10 mouse cellular contexts compared by ENCODE assay signal in the genomic region with DNA sequence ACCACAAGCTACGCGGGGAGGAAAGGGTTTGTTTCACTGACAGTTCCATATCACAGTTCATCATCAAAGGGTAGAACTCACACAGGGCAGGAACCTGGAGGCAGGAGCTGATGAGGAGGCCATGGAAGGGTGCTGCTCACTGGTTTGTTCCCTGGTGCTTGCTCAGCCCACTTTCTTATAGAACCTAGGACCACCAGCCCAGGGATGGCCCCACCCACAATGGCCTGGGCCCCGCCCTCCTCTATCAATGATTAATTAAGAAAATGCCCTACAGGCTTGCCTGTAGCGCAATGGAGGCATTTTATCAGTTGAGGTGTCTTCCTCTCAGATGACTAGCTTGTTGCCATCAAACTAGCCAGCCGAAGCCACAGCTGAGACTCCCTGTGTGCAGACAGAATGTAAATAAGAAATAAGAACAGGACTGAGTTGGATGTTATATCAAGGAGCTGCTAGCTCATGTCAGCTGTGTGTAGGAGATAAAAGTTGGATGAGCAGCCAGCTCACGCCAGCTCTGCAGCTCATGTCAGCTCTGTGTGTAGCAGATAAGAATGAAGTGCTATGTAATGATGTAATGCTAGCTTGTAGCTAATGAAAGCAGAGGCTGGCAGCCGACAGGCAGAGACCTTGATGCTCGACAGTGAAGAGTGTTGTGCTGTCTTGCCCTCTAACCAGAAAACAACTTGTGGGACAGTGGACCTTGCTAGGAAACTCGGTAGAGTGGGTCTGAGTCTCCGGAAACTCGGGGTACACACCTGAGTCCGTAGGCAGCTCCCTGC.
DNase-seq lines count a peak whose midpoint lies in the region; ATAC-seq and TF ChIP-seq lines count a peak whose summit lies in the region.
"Had no signal": no experiment of that assay in that cellular context is flagged by ENCODE, and none has a peak within 500 bp of the region (broad histone marks: within the 10 kb centered on the region; RNA-seq: fewer than 3 reads in every experiment).

No protein-coding gene starts in this region.

- no peak for TF ChIP-seq CTCF in hindbrain, postnatal 0 days (IDR thresholded peaks at IDR 0.05; ENCODE audit: low read depth)
- TF ChIP-seq CTCF in midbrain, postnatal 0 days (IDR thresholded peaks at IDR 0.05): no peak

- H3K27me3 ChIP-seq in hindbrain, postnatal 0 days (ENCODE audit: insufficient read depth, low read length): no peaks in the 10 kb centered on the region
- no peaks in the 10 kb centered on the region for H3K27me3 ChIP-seq in midbrain, postnatal 0 days (ENCODE audit: insufficient read depth, low read length)

- peak; percentile 69 for ATAC-seq in frontal cortex, adult (ENCODE audit: low TSS enrichment)
- peak; percentile 35; the same call in 1 of the 2 replicates for ATAC-seq in hindbrain, postnatal 0 days
- ATAC-seq in midbrain, postnatal 0 days (ENCODE audit: low FRiP score): peak; percentile 69

- no peak overlapping the region for H3K4me3 ChIP-seq in hindbrain, postnatal 0 days (ENCODE audit: low read length)
- H3K4me3 ChIP-seq in midbrain, postnatal 0 days (ENCODE audit: low read depth, low read length): no peak overlapping the region

- no peaks in the 10 kb centered on the region for H3K36me3 ChIP-seq in hindbrain, postnatal 0 days (ENCODE audit: insufficient read depth, low read length)
- H3K36me3 ChIP-seq in midbrain, postnatal 0 days (ENCODE audit: insufficient read depth, low read length): no peaks in the 10 kb centered on the region

- intact Hi-C loops in left cerebral cortex, postnatal 36 days (cut with DNase I): no loop called here

- H3K9me3 ChIP-seq in hindbrain, postnatal 0 days (ENCODE audit: low read length): no peaks in the 10 kb centered on the region
- H3K9me3 ChIP-seq in midbrain, postnatal 0 days (ENCODE audit: low read length): no peaks in the 10 kb centered on the region

- H3K4me1 ChIP-seq in hindbrain, postnatal 0 days (ENCODE audit: insufficient read depth, low read length): no peaks in the 10 kb centered on the region
- H3K4me1 ChIP-seq in midbrain, postnatal 0 days (ENCODE audit: insufficient read depth, low read length): no peaks in the 10 kb centered on the region

- 79% methylated on average over 12 of the region's 12 CpGs for WGBS in hindbrain, postnatal 0 days
- WGBS in midbrain, postnatal 0 days: 74% methylated on average over 12 of the region's 12 CpGs

- no peak overlapping the region for H3K27ac ChIP-seq in hindbrain, postnatal 0 days
- no peak overlapping the region for H3K27ac ChIP-seq in midbrain, postnatal 0 days (ENCODE audit: low read depth, low read length)
- H3K27ac ChIP-seq: macrophage had no signal

- DNase-seq in frontal cortex, adult 2 months (ENCODE audit: extremely low spot score in 1 of 2, low spot score in 1 of 2): no peak
- peak; percentile 81 for DNase-seq in c-Kit-positive CD71-positive TER-119-negative erythroid progenitor cells, embryonic 14.5 days (ENCODE audit: low read depth)
- DNase-seq in hindbrain, postnatal 0 days (ENCODE audit: low spot score): no peak
- no peak for DNase-seq in midbrain, postnatal 0 days (ENCODE audit: low spot score)
- DNase-seq in right cerebral cortex, postnatal 4 days: no peak
- no peak for DNase-seq in left cerebral cortex, postnatal 36 days (ENCODE audit: low spot score in 2 of 2)
- DNase-seq in adrenal gland, adult 8-10 months: no peak
- DNase-seq: cerebellum, adult 2 months had no signal

- no peak overlapping the region for H3K9ac ChIP-seq in hindbrain, postnatal 0 days (replicated peaks; ENCODE audit: low read length)
- H3K9ac ChIP-seq in midbrain, postnatal 0 days (replicated peaks; ENCODE audit: low read length, poor library complexity, severe bottlenecking): no peak overlapping the region

- no peak overlapping the region for H3K4me2 ChIP-seq in hindbrain, postnatal 0 days (ENCODE audit: low read depth, low read length)
- H3K4me2 ChIP-seq in midbrain, postnatal 0 days (ENCODE audit: low read depth, low read length, poor library complexity, severe bottlenecking): no peak overlapping the region
